Mouse (Mus musculus) neural tube, embryonic 14.5 days (tissue): ENCODE data around the gene Zfp146. TPM values are rescaled to one million over a fixed set of nuclear protein-coding genes. Genes with fewer than 3 reads are reported as not detected.
A peak's percentile ranks its signal among the peaks of the same experiment; 100 is the strongest.
"Not testable (repeated sequence)": the region's sequence is repeated elsewhere in the genome, so short reads cannot be mapped to it uniquely, and the experiment has no call there.

Experiments used
- ATAC-seq: fragments of 200-750 bp; cut with Nextera tagmentation; 2 replicates; pipeline ENCODE4 v1.8.0; 2017; ENCODE audit warnings: low read depth, mild to moderate bottlenecking, moderate TSS enrichment, moderate library complexity
- H3K27ac ChIP-seq: fragments of 300-500 bp; sonication (generic); 2 replicates; pipeline ENCODE4 v1.5.1; 2014; ENCODE audit warnings: low read depth, mild to moderate bottlenecking, control low read depth, low read length, moderate library complexity, mixed read lengths
- H3K27me3 ChIP-seq: fragments of 300-500 bp; sonication (generic); 2 replicates; pipeline ENCODE4 v1.6.1; 2014; ENCODE audit warnings: low read length; ENCODE audit not compliant: control insufficient read depth, insufficient read depth
- H3K36me3 ChIP-seq: fragments of 300-500 bp; sonication (generic); 2 replicates; pipeline ENCODE4 v1.6.1; 2014; ENCODE audit warnings: low read length, mixed read lengths; ENCODE audit not compliant: control insufficient read depth, insufficient read depth
- H3K4me1 ChIP-seq: fragments of 300-500 bp; sonication (generic); 2 replicates; pipeline ENCODE4 v1.6.1; 2014; ENCODE audit warnings: low read length; ENCODE audit not compliant: control insufficient read depth, insufficient read depth
- H3K4me2 ChIP-seq: fragments of 300-500 bp; sonication (generic); 2 replicates; pipeline ENCODE4 v1.6.1; 2014; ENCODE audit warnings: mild to moderate bottlenecking, low read depth, low read length, control low read depth
- H3K4me3 ChIP-seq: fragments of 300-500 bp; sonication (generic); 2 replicates; pipeline ENCODE4 v1.5.1; 2014; ENCODE audit warnings: low read depth, low read length, control low read depth, mixed read lengths
- H3K9ac ChIP-seq: fragments of 300-500 bp; sonication (generic); replicated peaks from 2 replicates; pipeline ENCODE4 v1.6.1; 2014; ENCODE audit warnings: low read depth, mild to moderate bottlenecking, control low read depth, low read length, mixed read lengths
- H3K9me3 ChIP-seq: fragments of 300-500 bp; sonication (generic); 2 replicates; pipeline ENCODE4 v1.6.1; 2016; ENCODE audit warnings: low read length; ENCODE audit not compliant: control insufficient read depth
- WGBS: fragments of 180-500 bp; shearing (Covaris S2); extraction: QIAGEN DNeasy Blood & Tissue Kit; methylation state at CpG from one replicate; pipeline ENCODE4 v1.1.7; 2014; 5-methylcytosine and 5-hydroxymethylcytosine counted together
- polyA plus RNA-seq: library from polyadenylated mRNA; unstranded; fragments of >200 nt; fragmentation: Nextera tagmentation; extraction: Ambion mirVana; gene quantifications from 2 replicates; pipeline ENCODE4 v1.2.1, GENCODE M21; 2014

The Zfp146 gene
- polyA plus RNA-seq, 1 experiment from 2014 or later: 17.6 TPM

DNA sequence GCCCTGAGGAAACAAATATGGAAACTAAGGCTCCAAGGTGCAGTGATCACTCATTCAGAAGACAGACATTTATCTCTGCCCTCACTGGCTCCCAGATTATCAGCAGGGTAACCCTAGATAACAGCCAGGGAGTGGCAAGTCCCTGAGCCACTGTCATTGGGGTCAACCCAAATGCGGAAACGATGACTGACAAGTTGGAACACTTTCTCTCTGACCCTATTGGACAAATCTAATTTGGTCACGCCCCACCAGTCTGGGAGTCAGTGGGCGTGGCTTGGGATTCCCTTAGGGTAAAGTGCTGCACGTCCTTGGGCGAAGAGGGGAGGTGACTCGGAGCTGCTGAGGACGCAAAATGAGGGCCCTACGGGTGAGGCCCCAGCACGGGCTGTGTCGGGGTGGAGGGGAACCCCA lies 14.3 kb upstream of the Zfp146 start, which contains the start of gene Cox7a1:
TSS of gene Cox7a1 (plus strand) at position 266 of the 411 bp plus-strand sequence.
- Histone ChIP-seq H3K36me3 (peaks cover 24% of the 10 kb centered on the region), H3K4me1 (peaks cover 5% of the 10 kb centered on the region; the same call in 1 of the 2 replicates), H3K4me2 (peak within 1 kb of the TSS; percentile 28; the same call in 1 of the 2 replicates), H3K27me3 (no peaks in the 10 kb centered on the region), H3K4me3 (no peak within 1 kb of the TSS), H3K9me3 (no peaks in the 10 kb centered on the region), H3K9ac (no peak within 1 kb of the TSS), H3K27ac (no peak within 1 kb of the TSS)
- WGBS: 1% methylated on average over 11 of the region's 11 CpGs
- ATAC-seq: peak; percentile 31; the same call in 1 of the 2 replicates

GRCm38 (mm10) chr7:30183189-30183588 lies 13.6 kb upstream of the Zfp146 start:
- 77% methylated on average over 6 of the region's 7 CpGs for WGBS
- H3K36me3 ChIP-seq: peaks cover 26% of the 10 kb centered on the region
- not testable (repeated sequence) for H3K27me3 ChIP-seq, H3K9ac ChIP-seq, ATAC-seq, H3K4me1 ChIP-seq, H3K4me2 ChIP-seq, H3K4me3 ChIP-seq, H3K9me3 ChIP-seq, H3K27ac ChIP-seq

- H3K27ac ChIP-seq, ATAC-seq, H3K4me1 ChIP-seq, H3K27me3 ChIP-seq, H3K9me3 ChIP-seq, H3K4me3 ChIP-seq, H3K9ac ChIP-seq, H3K4me2 ChIP-seq: not testable (repeated sequence)
- 90% methylated on average over 9 of the region's 10 CpGs for whole genome bisulfite sequencing
- peaks cover 24% of the 10 kb centered on the region for H3K36me3 ChIP-seq
Observed at GRCm38 (mm10) chr7:30181929-30182328, 12.4 kb upstream of the Zfp146 start.

- no peak overlapping the region for H3K27ac ChIP-seq
- no peaks in the 10 kb centered on the region for H3K9me3 ChIP-seq
- WGBS: 3% methylated on average over 4 of the region's 4 CpGs
- H3K4me3 ChIP-seq: no peak overlapping the region
- no peaks in the 10 kb centered on the region for H3K27me3 ChIP-seq
- H3K9ac ChIP-seq: no peak overlapping the region
- no peak overlapping the region for H3K4me2 ChIP-seq
- H3K4me1 ChIP-seq: peaks cover 5% of the 10 kb centered on the region; the same call in 1 of the 2 replicates
- ATAC-seq: peak; percentile 53
- H3K36me3 ChIP-seq: peaks cover 22% of the 10 kb centered on the region
Observed at GRCm38 (mm10) chr7:30181308-30181707, 11.8 kb upstream of the Zfp146 start.

DNA sequence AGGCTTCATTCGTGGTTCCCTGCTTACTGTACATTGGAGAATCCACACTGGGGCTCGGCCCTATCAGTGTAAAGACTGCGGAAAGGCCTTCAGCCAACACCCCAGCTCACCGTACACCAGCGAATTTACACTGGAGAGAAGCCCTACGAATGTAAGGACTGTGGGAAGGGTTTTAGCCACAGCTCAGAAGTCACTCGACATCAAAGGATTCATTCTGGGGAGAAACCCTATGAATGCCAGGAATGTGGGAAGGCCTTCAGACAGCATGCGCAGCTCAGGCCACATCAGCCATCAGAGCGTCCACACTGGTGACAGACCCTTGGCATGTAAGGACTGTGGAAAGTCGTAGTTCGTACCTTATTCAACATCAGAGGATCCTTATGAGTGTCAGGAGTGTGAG lies 8.7 kb upstream of the Zfp146 start:
- 90% methylated on average over 11 of the region's 11 CpGs for WGBS
- Histone ChIP-seq H3K36me3 (peaks cover 19% of the 10 kb centered on the region), H3K4me3 (no peak overlapping the region), H3K27ac (no peak overlapping the region), H3K4me1 (no peaks in the 10 kb centered on the region), H3K9ac (no peak overlapping the region), H3K4me2 (no peak overlapping the region), H3K27me3 (no peaks in the 10 kb centered on the region), H3K9me3 (no peaks in the 10 kb centered on the region)
- ATAC-seq: no peak

DNA sequence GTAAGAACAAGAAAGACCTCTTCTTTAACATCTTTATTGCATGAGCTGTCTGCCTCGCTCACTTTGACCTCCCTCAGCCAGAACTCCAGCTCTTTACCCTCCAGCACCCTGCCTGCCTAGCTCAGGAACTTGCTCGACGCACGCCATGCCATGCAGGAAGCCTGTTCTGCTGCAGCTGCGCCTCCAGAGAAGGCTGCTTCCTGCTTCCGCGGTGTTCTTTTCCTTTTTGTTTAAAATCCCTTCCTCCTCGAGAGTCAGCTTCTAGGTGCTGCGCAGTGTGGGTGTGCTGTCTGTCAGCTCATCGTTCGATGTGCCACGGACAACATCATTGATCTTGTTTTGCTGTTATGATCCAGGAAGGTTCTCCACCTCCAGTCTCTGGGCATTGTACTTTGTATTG lies 6.9 kb upstream of the Zfp146 start:
- peaks cover 19% of the 10 kb centered on the region for H3K36me3 ChIP-seq
- no peaks in the 10 kb centered on the region for H3K4me1 ChIP-seq
- no peaks in the 10 kb centered on the region for H3K9me3 ChIP-seq
- H3K27me3 ChIP-seq: no peaks in the 10 kb centered on the region
- WGBS: 80% methylated on average over 12 of the region's 12 CpGs
- H3K27ac ChIP-seq: no peak overlapping the region
- H3K4me2 ChIP-seq: no peak overlapping the region
- no peak overlapping the region for H3K9ac ChIP-seq
- no peak overlapping the region for H3K4me3 ChIP-seq
- ATAC-seq: no peak

DNA sequence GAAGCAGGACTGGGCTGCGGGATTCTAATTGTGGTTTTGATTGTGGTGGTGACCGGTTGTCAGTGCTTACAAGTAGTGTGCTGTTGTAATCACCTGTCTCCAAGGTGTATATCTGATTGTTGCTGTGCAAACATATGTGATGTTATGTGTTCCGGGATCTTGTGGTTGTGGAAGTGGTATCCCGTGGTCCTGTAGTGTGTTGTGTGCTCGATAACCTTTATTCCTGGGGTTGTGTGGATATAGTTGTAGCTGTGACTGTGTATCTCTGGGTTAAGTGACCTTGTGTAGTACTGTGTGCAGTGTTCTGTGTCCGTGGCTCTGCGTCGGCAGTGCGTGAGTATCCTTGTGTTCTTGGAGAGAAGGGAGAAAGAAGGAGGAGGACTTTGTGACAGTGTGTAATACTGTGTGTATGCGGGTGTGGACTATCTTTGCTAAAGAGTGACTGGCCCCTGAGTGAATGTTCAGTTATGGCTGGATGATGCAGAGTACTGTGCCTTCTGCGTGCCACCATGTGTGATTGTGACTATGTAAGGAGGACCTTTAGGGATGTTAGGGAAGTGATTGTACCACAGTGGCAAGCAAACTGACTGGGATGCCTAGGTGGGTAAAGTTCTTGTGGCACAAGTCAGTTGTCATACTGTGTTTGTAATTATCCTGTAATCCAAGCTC lies 867 bp upstream of the Zfp146 start:
- Histone ChIP-seq H3K27ac (peak overlapping the region; percentile 92), H3K4me3 (peak overlapping the region; percentile 72), H3K4me1 (peaks cover 14% of the 10 kb centered on the region), H3K36me3 (no peaks in the 10 kb centered on the region), H3K27me3 (no peaks in the 10 kb centered on the region), H3K4me2 (peak overlapping the region; percentile 65), H3K9ac (peak overlapping the region; percentile 86), H3K9me3 (peaks cover 3% of the 10 kb centered on the region; the same call in 1 of the 2 replicates)
- peak; percentile 39 for ATAC-seq
- WGBS: 23% methylated on average over 11 of the region's 11 CpGs

GRCm38 (mm10) chr7:30168914-30169582 lies 502 bp downstream of the Zfp146 start:
- peak overlapping the region; percentile 72 for H3K4me3 ChIP-seq
- ATAC-seq: peak; percentile 55
- H3K9me3 ChIP-seq: peaks cover 3% of the 10 kb centered on the region; the same call in 1 of the 2 replicates
- H3K36me3 ChIP-seq: no peaks in the 10 kb centered on the region
- H3K27ac ChIP-seq: peak overlapping the region; percentile 92
- H3K4me1 ChIP-seq: peaks cover 14% of the 10 kb centered on the region
- no peaks in the 10 kb centered on the region for H3K27me3 ChIP-seq
- H3K4me2 ChIP-seq: peak overlapping the region; percentile 62
- 3% methylated on average over 21 of the region's 21 CpGs for WGBS
- peak overlapping the region; percentile 86 for H3K9ac ChIP-seq

- H3K36me3 ChIP-seq: peaks cover 33% of the 10 kb centered on the region
- H3K27ac ChIP-seq: no peak overlapping the region
- 100% methylated on average over 2 of the region's 2 CpGs for WGBS
- H3K9ac ChIP-seq: no peak overlapping the region
- H3K27me3 ChIP-seq: no peaks in the 10 kb centered on the region
- H3K4me2 ChIP-seq: no peak overlapping the region
- ATAC-seq: no peak
- peaks cover 37% of the 10 kb centered on the region for H3K9me3 ChIP-seq
- H3K4me1 ChIP-seq: peaks cover 8% of the 10 kb centered on the region; the same call in 1 of the 2 replicates
- no peak overlapping the region for H3K4me3 ChIP-seq
Observed at GRCm38 (mm10) chr7:30164745-30165144, 4.8 kb downstream of the Zfp146 start.
